Mouse (Mus musculus) neural tube, embryonic 15.5 days (tissue): ENCODE data around the gene 4930579G24Rik. TPM values are rescaled to one million over a fixed set of nuclear protein-coding genes. Genes with fewer than 3 reads are reported as not detected.

ENCODE experiments used
- ATAC-seq: fragments of 200-750 bp; cut with Nextera tagmentation; 2 replicates; pipeline ENCODE4 v1.8.0; 2017; ENCODE audit warnings: mild to moderate bottlenecking, moderate TSS enrichment, moderate library complexity; ENCODE audit not compliant: low FRiP score
- H3K27ac ChIP-seq: fragments of 300-500 bp; sonication (generic); replicated peaks from 2 replicates; pipeline ENCODE4 v1.5.1; 2015; ENCODE audit warnings: mild to moderate bottlenecking, inconsistent platforms
- H3K27me3 ChIP-seq: fragments of 300-500 bp; sonication (generic); replicated peaks from 2 replicates; pipeline ENCODE4 v1.6.1; 2015; ENCODE audit warnings: inconsistent platforms
- H3K36me3 ChIP-seq: fragments of 300-500 bp; sonication (generic); 2 replicates; pipeline ENCODE4 v1.6.1; 2015; ENCODE audit warnings: inconsistent platforms
- H3K4me1 ChIP-seq: fragments of 300-500 bp; sonication (generic); 2 replicates; pipeline ENCODE4 v1.6.1; 2015; ENCODE audit warnings: inconsistent platforms
- H3K4me2 ChIP-seq: fragments of 300-500 bp; sonication (generic); 2 replicates; pipeline ENCODE4 v1.6.1; 2015; ENCODE audit warnings: inconsistent platforms, mild to moderate bottlenecking, moderate library complexity
- H3K4me3 ChIP-seq: fragments of 300-500 bp; sonication (generic); replicated peaks from 2 replicates; pipeline ENCODE4 v1.5.1; 2015; ENCODE audit warnings: mild to moderate bottlenecking, inconsistent platforms
- H3K9ac ChIP-seq: fragments of 300-500 bp; sonication (generic); replicated peaks from 2 replicates; pipeline ENCODE4 v1.6.1; 2015; ENCODE audit warnings: mild to moderate bottlenecking, inconsistent platforms
- H3K9me3 ChIP-seq: fragments of 300-500 bp; sonication (generic); replicated peaks from 2 replicates; pipeline ENCODE4 v1.6.1; 2016; ENCODE audit warnings: inconsistent platforms
- WGBS: fragments of 180-500 bp; shearing (Covaris S2); methylation state at CpG from one replicate; pipeline ENCODE4 v1.1.7; 2015; ENCODE audit warnings: mixed read lengths; 5-methylcytosine and 5-hydroxymethylcytosine counted together
- polyA plus RNA-seq: library from polyadenylated mRNA; unstranded; fragments of >200 nt; fragmentation: Nextera tagmentation; extraction: Ambion mirVana; gene quantifications from 2 replicates; pipeline ENCODE4 v1.2.1, GENCODE M21; 2015

The 4930579G24Rik gene
- polyA plus RNA-seq: 5.6 and 11.8 TPM in 2 replicates

GRCm38 (mm10) chr3:79628561-79629415 is at the start of gene 4930579G24Rik:
Gene 4930579G24Rik, plus strand, starts transcription at chr3:79629079.
- Histone ChIP-seq H3K27me3 (no peaks in the 10 kb centered on the region), H3K9me3 (no peaks in the 10 kb centered on the region), H3K9ac (peak within 1 kb of the TSS; percentile 76), H3K36me3 (peaks cover 20% of the 10 kb centered on the region), H3K4me3 (peak within 1 kb of the TSS; percentile 84), H3K27ac (peak within 1 kb of the TSS; percentile 85), H3K4me1 (peaks cover 16% of the 10 kb centered on the region), H3K4me2 (peak within 1 kb of the TSS; percentile 77)
- WGBS: under 1% methylated on average over 60 of the region's 60 CpGs
- peak; percentile 99 for ATAC-seq

- Histone ChIP-seq H3K4me2 (no peak overlapping the region), H3K27me3 (no peaks in the 10 kb centered on the region), H3K4me3 (no peak overlapping the region), H3K36me3 (no peaks in the 10 kb centered on the region), H3K9me3 (no peaks in the 10 kb centered on the region), H3K4me1 (peaks cover 4% of the 10 kb centered on the region; the same call in 1 of the 2 replicates), H3K27ac (no peak overlapping the region), H3K9ac (no peak overlapping the region)
- ATAC-seq: no peak
- 77% methylated on average over 5 of the region's 5 CpGs for WGBS
These were observed 48.8 kb upstream of the 4930579G24Rik start for GRCm38 (mm10) chr3:79579891-79580575.

- Histone ChIP-seq H3K4me3 (no peak overlapping the region), H3K36me3 (no peaks in the 10 kb centered on the region), H3K4me2 (peak overlapping the region; percentile 32), H3K27ac (no peak overlapping the region), H3K9me3 (no peaks in the 10 kb centered on the region), H3K27me3 (no peaks in the 10 kb centered on the region), H3K9ac (no peak overlapping the region), H3K4me1 (peaks cover 12% of the 10 kb centered on the region)
- 3% methylated on average over 6 of the region's 6 CpGs for WGBS
- peak; percentile 73 for ATAC-seq
These were observed 42.1 kb upstream of the 4930579G24Rik start for GRCm38 (mm10) chr3:79586804-79587203.

DNA sequence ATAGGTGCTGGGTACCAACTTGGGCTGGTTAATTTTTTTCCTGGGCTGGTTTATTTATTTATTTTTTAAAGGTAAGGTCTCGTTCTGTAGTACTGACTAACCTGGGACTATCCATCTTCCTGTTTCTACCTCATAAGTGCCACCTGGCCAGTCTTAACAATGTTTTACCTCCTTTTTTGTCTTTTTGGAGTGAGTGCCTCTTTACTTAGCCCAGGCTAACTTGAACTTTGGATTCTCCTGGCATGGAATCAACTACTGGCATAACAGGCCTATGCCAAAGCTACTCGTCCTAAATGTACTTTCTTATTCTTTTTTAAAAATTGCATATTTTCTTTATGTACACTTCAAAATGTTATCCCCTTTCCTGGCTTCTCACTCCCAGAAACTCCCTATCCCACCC is 39.2 kb upstream of the 4930579G24Rik start:
- Histone ChIP-seq H3K4me1 (peaks cover 26% of the 10 kb centered on the region), H3K36me3 (peaks cover 7% of the 10 kb centered on the region), H3K27me3 (no peaks in the 10 kb centered on the region), H3K9me3 (no peaks in the 10 kb centered on the region), H3K27ac (no peak overlapping the region), H3K4me3 (no peak overlapping the region), H3K4me2 (no peak overlapping the region), H3K9ac (no peak overlapping the region)
- ATAC-seq: no peak
- 84% methylated on average over 2 of the region's 2 CpGs for WGBS

GRCm38 (mm10) chr3:79590863-79591792 is 37.8 kb upstream of the 4930579G24Rik start, which contains the start of gene Ppid:
Gene Ppid, plus strand, starts transcription at chr3:79591342.
- Histone ChIP-seq H3K9ac (peak within 1 kb of the TSS; percentile 83), H3K27me3 (no peaks in the 10 kb centered on the region), H3K36me3 (peaks cover 17% of the 10 kb centered on the region), H3K4me3 (peak within 1 kb of the TSS; percentile 94), H3K9me3 (no peaks in the 10 kb centered on the region), H3K4me2 (peak within 1 kb of the TSS; percentile 86), H3K27ac (peak within 1 kb of the TSS; percentile 89), H3K4me1 (peaks cover 26% of the 10 kb centered on the region)
- peak; percentile 88 for ATAC-seq
- 3% methylated on average over 63 of the region's 63 CpGs for WGBS

- H3K9me3 ChIP-seq: no peaks in the 10 kb centered on the region
- no peaks in the 10 kb centered on the region for H3K27me3 ChIP-seq
- H3K9ac ChIP-seq: peak overlapping the region; percentile 83
- H3K27ac ChIP-seq: peak overlapping the region; percentile 89
- peak; percentile 6; the same call in 1 of the 2 replicates for ATAC-seq
- peak overlapping the region; percentile 86 for H3K4me2 ChIP-seq
- peaks cover 25% of the 10 kb centered on the region for H3K36me3 ChIP-seq
- H3K4me3 ChIP-seq: peak overlapping the region; percentile 94
- WGBS: 6% methylated on average over 15 of the region's 15 CpGs
- peaks cover 25% of the 10 kb centered on the region for H3K4me1 ChIP-seq
These were observed 36.9 kb upstream of the 4930579G24Rik start for GRCm38 (mm10) chr3:79591793-79592471.

DNA sequence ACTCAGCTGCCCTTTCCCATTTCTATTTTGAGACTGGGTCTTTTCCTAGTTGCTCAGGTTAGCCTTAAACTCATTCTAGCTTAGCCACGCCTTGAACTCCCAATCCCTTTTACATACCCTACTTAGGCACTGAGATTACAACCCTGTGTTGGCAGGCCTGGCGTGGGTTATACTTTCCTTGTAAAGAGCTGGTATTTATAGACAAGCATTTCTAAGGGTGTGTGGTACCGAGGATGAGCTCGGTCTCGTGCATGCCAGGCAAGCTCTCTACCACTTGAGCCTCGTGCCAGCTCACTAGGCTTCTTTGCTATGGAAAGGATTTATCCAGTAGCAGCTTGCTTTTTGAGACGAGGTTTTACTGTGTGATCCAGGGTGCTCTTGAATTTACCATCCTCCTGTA is 33.4 kb upstream of the 4930579G24Rik start:
- WGBS: 95% methylated on average over 7 of the region's 7 CpGs
- ATAC-seq: no peak
- Histone ChIP-seq H3K9me3 (no peaks in the 10 kb centered on the region), H3K36me3 (peaks cover 51% of the 10 kb centered on the region), H3K4me3 (no peak overlapping the region), H3K4me1 (peaks cover 19% of the 10 kb centered on the region), H3K27me3 (no peaks in the 10 kb centered on the region), H3K4me2 (no peak overlapping the region), H3K27ac (no peak overlapping the region), H3K9ac (no peak overlapping the region)

DNA sequence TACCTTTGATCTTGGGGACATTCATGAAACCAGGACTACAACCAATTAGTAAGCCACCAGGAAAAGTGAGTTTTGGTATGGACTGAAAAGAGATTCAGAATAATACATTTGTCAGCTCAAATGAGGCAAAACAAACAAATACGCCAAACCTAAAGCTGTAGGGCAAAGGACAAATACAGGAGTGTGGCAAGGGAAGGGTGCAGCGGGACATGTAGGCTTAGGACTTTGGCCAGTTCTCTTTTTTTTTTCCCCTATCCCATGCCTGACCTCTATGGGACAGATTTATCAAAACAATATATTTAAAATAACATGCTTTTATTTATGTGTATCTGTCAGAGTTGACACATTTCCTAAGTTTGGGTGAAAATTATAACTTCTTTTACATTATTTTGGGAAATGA is 19.0 kb upstream of the 4930579G24Rik start:
- ATAC-seq: no peak

GRCm38 (mm10) chr3:79627484-79628181 is 1.2 kb upstream of the 4930579G24Rik start:
- H3K36me3 ChIP-seq: peaks cover 14% of the 10 kb centered on the region
- ATAC-seq: no peak
- peak overlapping the region; percentile 66 for H3K4me2 ChIP-seq
- H3K4me3 ChIP-seq: peak overlapping the region; percentile 84
- peak overlapping the region; percentile 80; the same call in 1 of the 2 replicates for H3K27ac ChIP-seq
- peak overlapping the region; percentile 66 for H3K9ac ChIP-seq
- WGBS: 30% methylated on average over 10 of the region's 10 CpGs
- no peaks in the 10 kb centered on the region for H3K27me3 ChIP-seq
- H3K9me3 ChIP-seq: no peaks in the 10 kb centered on the region
- H3K4me1 ChIP-seq: peaks cover 16% of the 10 kb centered on the region

More for the DNA sequence above, 19.0 kb upstream of the 4930579G24Rik start:
- 94% methylated on average over 2 of the region's 2 CpGs for WGBS
- Histone ChIP-seq H3K9ac (no peak overlapping the region), H3K4me2 (no peak overlapping the region), H3K9me3 (no peaks in the 10 kb centered on the region), H3K36me3 (peaks cover 55% of the 10 kb centered on the region), H3K27me3 (no peaks in the 10 kb centered on the region), H3K27ac (no peak overlapping the region), H3K4me1 (no peaks in the 10 kb centered on the region), H3K4me3 (no peak overlapping the region)

- under 1% methylated on average over 9 of the region's 9 CpGs for WGBS
These were observed 708 bp upstream of the 4930579G24Rik start for GRCm38 (mm10) chr3:79628182-79628560.

More at GRCm38 (mm10) chr3:79628182-79628560, 708 bp upstream of the 4930579G24Rik start:
- H3K4me2 ChIP-seq: peak overlapping the region; percentile 66
- peak overlapping the region; percentile 84 for H3K4me3 ChIP-seq
- ATAC-seq: no peak
- peak overlapping the region; percentile 80 for H3K27ac ChIP-seq
- H3K27me3 ChIP-seq: no peaks in the 10 kb centered on the region
- peaks cover 15% of the 10 kb centered on the region for H3K36me3 ChIP-seq
- H3K9me3 ChIP-seq: no peaks in the 10 kb centered on the region
- peaks cover 16% of the 10 kb centered on the region for H3K4me1 ChIP-seq
- H3K9ac ChIP-seq: peak overlapping the region; percentile 66
